Mouse (Mus musculus): Measurements from ENCODE around the gene Dis3. TPM values are rescaled to one million over a fixed set of nuclear protein-coding genes. Genes with fewer than 3 reads are reported as not detected.

The Dis3 gene
- 10 to 100 TPM in 1 of 4 experiments, 1 to 10 TPM in 3; 8.7 to 11.0 (median 9.6) TPM for total RNA-seq (2022)

DNA sequence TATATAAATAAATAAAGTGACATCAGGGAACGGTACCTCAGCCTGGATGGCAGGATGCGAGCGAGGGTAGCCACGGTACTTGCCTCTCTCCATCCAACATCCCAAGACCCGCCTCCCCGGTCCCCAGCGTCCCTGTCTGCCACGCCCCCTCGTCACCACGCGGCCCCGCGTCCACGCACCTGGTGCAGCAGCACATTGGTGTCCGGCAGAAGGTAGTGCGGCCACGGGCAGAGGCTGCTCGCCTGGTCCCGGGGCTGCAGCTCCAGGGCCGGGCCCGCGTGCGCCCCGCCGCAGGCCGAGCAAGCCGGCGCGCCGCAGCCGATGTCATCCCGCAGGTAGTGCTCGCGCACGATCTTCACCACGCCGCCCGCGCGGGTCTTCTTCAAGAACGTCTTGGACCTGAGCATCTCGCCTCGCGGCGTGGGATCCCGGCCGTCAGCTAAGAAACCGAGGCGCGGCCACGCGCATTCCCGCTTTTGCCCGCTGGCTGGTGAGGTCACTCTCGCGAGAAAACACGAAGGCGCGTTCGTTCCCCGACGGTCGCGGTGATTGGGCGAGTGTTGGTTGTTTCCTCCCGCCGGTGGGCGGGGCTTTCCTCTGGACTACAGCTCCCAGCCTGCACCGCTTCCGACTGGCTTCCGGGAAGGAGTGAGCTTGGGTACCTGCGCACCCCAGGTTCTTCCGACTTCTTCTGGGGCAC is at the start of gene Dis3, which contains the start of gene Pibf1:
Gene Dis3, minus strand, starts transcription at position 504 of the 700 bp plus-strand sequence.
Gene Pibf1, plus strand, starts transcription at position 158 of the 700 bp plus-strand sequence.
- peak; percentile 99 for DNase-seq (ENCODE audit: low spot score)

DNA sequence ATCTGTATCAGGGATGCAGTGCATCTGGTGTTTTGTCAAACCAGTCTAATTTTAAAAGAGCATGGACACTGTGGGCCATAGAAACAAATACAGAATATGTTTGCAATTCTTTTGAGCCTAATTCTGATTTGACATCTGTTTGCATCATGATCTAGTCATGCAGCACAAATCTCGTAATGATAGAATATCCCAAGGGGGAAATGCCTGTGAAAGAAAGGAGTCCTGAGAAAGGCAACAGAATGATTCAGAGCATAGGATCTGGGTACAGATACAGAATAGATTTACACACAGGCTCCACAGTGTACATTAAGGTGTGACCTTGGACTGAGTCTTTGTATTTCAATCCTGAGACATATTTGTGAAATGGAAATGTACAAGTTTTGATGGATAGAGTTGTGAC is 47.3 kb upstream of the Dis3 start:
- DNase-seq (ENCODE audit: low spot score): no peak

DNA sequence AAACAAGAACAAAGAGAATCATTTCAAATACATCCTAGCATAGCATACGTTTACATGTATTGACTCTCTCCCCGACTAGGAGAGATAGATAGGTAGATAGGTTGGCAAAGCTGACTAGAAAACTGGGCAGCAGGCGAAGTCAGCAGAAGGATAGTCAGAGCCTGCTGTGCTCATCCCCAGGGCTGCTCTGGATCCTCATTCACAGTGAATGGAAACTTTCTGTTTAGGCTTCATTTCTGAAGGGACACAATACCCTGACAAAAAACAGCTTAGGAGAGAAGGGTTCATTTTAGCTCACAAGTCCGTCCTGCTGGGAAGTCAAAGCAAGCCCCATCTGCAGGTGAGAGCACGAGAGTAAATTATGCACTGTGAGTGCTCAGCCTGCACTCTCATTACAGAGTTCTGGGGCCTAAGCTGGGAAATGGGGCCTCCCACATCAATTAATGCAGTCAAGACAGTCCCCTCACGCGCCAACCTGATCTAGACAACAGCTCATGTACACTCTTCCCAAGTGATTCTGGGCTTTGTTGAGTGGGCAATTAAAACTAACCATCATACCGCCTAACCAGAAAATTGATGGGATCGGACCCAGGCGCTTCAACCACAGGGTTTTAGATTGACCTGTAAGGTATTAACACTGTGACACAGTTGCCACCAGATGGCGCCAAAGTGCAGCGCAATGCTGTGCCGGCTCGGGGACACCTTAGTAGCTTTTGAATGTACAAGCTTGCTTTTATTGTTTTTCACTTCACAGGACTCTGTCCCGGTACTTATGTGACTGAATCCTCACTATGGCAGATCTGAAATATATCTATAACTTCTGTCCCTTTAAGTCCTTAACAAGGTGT is 42.4 kb upstream of the Dis3 start:
- DNase-seq (ENCODE audit: low spot score): peak; percentile 62

GRCm38 (mm10) chr14:99140036-99140435 is 40.5 kb upstream of the Dis3 start:
- no peak for DNase-seq (ENCODE audit: low spot score)

- DNase-seq (ENCODE audit: low spot score): no peak
These were observed 36.7 kb upstream of the Dis3 start for GRCm38 (mm10) chr14:99136297-99136696.

- no peak for DNase-seq (ENCODE audit: low spot score)
These were observed 36.2 kb upstream of the Dis3 start for GRCm38 (mm10) chr14:99135761-99136160.

DNA sequence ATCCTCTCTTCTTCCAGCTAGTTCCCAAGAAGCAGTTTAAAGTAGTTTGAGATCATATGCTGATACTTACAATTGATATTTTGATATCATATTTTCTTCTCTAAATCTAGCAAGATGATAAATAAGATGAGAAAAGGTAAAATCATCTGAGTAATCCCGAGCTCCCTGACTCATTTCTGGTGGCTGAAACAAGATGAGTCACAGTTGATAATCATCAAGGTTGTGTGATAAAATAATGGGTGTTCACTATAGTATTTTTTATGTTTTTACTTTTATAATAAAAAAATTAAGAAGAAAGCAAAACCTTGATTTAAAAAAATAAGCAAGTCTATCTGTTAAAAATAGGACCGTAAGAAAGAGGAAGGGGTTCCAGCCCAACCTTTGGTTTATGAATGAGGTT is 34.5 kb upstream of the Dis3 start:
- no peak for DNase-seq (ENCODE audit: low spot score)

DNA sequence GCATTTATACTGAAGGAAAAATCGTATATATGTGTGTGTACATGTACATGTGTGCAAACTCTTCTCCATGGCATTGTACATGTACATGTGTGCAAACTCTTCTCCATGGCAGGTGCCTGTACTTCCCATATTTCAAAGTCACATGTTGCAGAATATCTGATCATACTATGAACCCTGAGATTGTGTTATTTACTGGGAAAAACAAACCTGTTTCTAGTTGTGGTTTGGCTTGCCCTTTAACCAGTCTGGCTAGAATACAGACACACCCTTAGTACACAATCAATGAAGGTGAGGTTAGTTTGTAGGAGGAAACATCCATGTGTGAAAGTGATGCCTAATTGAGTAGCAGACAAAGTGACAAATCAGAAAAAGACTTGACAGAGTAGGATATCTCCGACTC is 29.5 kb upstream of the Dis3 start:
- DNase-seq (ENCODE audit: low spot score): no peak

- no peak for DNase-seq (ENCODE audit: low spot score)
These were observed 27.9 kb upstream of the Dis3 start for GRCm38 (mm10) chr14:99127509-99127908.

DNA sequence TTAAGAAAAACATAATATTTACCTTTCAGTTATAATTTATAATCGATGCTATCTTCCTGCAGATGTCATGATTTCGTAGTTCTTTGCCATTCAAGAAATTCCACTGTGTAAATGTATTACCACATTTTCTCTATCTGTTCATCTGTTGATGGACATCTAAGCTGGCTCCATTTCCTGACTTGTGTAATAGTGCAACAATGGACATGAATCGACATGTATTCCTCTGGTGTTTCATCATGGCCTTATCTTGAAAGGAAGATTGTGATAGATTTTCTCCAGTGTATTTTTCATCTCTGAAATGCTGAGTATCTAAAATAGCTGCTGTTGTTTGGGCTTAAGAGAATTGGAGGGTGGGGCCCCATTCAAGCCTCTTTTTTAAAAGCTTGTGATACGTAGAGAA is 27.1 kb upstream of the Dis3 start:
- DNase-seq (ENCODE audit: low spot score): no peak

DNA sequence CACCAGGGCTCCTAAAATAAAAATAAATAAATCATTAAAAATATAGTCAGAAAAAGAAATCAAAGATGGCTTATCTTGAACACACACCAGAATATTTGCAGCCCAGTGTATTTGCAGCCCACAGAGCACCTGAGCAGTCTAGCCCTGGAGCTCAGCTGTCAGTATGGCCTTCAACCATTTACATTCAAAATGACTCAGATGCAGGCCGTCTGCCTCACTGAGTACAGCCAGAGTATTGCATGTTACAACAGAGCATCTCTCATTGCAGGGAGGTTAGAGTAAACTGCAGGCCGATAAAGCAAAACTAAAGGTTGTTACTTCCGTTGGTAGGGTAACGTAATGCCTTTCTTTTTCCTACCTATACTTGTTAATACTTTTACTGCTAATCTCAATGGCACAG is 24.5 kb upstream of the Dis3 start:
- no peak for DNase-seq (ENCODE audit: low spot score)

DNA sequence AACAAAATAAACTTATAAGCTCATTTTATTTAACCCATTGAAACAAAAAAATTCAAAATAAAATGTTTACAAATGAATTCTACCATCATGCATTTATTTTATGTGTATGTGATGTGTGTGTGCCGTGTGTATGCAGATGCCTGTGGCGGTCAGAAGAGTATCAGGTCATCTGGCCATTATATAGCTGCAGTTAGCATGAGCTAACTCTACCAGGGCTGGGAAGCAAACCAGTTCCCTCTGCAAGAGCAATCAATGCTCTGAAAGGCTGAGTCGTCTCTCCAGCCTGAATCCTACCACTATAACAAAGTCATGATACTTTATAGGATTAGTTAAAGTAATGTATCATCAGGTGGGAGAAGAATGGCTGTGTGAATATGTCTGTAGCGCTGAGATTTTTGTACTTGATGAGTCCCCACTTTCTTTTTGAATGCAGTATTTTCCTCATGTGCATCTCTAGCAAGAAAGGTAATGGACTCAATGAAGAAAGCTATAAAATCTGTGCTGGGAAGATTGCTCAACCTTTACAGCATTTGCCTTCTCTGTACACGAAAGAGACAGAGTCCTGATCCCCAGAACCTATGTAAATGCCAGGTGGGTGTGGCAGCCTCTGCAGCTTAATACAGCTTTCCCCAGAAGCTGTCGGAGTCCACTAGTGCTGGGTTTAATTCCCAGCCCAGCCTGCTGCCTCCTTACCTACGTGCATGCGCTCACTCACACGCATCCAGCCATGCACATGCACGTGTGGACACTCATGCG is 22.2 kb upstream of the Dis3 start:
- no peak for DNase-seq (ENCODE audit: low spot score)

DNA sequence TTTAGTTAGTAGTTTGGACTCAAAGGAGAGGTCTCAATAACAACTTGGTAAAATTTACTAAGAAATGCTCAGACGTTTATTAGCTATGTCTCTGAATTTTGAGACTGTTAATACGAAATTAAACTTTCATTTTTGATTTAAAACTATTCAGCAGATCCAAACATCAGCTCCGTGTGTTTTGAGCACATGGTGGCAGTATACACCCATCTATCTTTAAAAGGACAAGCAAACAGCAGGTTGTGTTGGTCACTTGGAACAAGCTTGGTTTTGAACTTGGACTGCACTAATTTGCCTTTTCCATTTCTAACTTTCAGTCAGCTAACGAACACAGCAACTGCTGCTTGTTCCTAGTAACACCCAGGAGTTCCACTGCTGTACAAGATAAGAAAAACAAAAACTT is 18.0 kb upstream of the Dis3 start:
- no peak for DNase-seq (ENCODE audit: low spot score)

DNA sequence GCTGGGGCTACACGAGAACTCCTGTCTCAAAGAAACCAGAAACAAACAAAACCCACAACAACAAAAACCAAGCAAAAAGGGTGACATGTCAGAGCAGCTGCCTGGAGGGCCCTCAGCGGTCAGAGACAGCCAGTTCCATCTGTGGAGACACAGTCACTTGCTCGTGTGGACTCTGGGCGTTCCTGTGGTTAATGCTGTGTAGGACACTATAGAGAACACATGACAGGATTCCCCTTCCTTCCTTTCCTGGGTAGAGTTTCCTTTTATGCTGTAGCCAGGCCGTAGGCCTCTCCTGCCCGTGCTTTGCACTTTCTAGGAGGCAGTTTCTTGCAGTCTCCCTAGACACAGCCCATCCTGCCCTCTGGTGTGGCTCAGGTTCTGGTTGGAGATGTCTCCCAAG is 9.2 kb upstream of the Dis3 start:
- DNase-seq (ENCODE audit: low spot score): no peak

DNA sequence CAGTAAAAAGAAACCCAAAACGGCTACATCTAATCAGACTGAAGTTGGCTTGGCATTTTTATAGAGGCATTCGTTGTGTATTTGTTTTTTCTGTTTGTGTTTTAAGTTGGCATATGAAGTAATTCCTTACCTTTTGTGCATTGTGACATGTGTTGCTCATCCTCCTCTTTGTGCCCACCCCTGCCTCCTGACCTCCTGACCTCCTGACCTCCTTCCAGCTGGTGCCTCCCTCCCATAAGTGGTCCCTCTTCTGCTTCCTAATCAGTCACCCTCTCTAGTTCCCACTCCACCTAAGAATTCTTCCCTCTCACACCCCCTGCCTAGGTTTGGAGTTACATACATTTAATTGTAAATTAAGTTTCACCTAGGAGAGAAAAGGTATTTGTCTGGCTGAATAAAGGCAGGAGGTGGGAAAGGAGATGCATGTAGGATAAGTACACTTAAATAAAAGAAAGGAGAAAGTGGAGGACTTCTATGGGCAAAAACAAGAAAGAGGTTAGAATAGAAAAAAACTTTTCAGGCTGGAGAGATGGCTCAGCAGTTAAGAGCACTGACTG is 8.1 kb upstream of the Dis3 start:
- no peak for DNase-seq (ENCODE audit: low spot score)

DNA sequence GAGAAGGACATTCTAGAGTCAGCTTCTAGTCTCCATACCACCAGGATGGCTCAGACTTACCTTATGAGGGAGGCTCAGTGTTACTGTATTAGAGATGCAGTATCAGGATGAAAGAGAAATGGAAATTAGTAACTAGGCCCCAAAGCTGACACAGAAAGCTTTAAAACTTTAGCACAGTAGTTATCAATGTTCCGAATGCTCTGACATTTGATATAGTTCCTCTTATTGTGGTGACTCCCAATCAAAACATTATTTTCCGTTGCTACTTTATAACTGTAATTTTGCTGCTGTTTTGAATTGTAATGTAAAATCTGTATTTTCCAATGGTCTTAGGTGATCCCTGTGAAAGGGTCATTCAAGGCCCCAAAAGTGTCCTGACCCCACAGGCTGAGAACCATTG is 7.1 kb upstream of the Dis3 start:
- DNase-seq (ENCODE audit: low spot score): no peak

DNA sequence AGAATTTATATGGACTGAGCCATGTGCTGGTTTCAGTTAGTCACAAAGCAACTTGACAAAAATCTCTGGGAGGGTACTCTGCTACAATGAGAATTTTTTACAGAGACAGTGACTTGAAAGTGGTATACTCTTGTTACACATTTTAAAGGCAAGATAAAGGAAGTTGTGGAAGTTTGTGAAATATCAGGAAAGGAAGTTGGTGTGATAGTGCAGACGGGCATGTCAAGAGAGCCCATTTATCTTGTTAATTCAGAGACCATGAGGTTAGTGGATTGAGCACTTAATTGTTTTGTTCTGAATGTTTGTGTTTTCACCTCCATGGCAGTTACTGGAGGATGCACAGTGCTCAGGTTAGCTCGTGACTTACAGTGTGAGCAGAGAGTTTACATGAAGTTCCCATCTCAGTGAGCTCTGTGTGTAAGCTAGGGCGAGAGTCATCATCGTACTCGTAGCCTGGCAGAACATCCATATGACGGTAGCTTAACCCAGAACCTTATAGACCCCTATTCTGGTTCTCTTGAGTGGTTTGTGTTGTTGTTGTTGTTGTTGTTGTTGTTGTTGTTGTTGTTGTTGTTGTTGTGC is 5.1 kb upstream of the Dis3 start:
- no peak for DNase-seq (ENCODE audit: low spot score)

- DNase-seq (ENCODE audit: low spot score): no peak
These were observed 3.5 kb upstream of the Dis3 start for GRCm38 (mm10) chr14:99103050-99103449.

- DNase-seq (ENCODE audit: low spot score): no peak
These were observed 507 bp upstream of the Dis3 start for GRCm38 (mm10) chr14:99099967-99100587.

GRCm38 (mm10) chr14:99088947-99089346 is 10.6 kb downstream of the Dis3 start:
- DNase-seq (ENCODE audit: low spot score): no peak

- no peak for DNase-seq (ENCODE audit: low spot score)
These were observed 28.4 kb downstream of the Dis3 start for GRCm38 (mm10) chr14:99071146-99071545.

All from heart, adult 8-10 months (tissue).